Comparison of ENCODE assay signal across 12 mouse cellular contexts in the genomic region with DNA sequence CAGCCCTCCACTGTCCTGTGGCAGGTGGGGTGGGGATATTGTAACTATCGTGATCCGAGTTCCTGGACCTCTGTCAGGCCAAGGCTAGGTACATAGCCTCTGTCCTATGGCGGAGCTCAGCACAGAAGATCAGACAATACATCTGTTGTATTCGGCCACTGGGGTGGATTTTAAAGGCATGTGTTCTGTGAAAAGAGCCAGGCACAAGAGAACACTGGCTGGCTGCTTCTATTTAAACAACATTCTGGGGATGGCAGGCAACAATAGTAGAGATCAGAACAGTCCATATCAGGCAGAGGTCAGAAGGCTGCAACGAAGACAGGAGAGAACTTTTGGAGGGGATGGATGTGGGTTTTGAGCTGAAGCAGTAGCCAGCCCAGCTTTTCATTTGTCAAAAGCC. TPM values are rescaled to one million over a fixed set of nuclear protein-coding genes. Genes with fewer than 3 reads are reported as not detected.
A peak's percentile ranks its signal among the peaks of the same experiment; 100 is the strongest.
DNase-seq lines count a peak whose midpoint lies in the region; ATAC-seq and TF ChIP-seq lines count a peak whose summit lies in the region.
"Had no signal": no experiment of that assay in that cellular context is flagged by ENCODE, and none has a peak within 500 bp of the region (broad histone marks: within the 10 kb centered on the region; RNA-seq: fewer than 3 reads in every experiment).

No protein-coding gene starts in this region.

- in situ Hi-C loops in ES-E14 (cut with MboI; ENCODE audit: low sequenced_read_pairs in 2 of 2, unreplicated experiment in 2 of 2) = no loop called here

- ATAC-seq in heart, embryonic 13.5 days (ENCODE audit: extremely low read depth, insufficient number of reproducible peaks, low FRiP score, low TSS enrichment) = no peak
- ATAC-seq in forebrain, embryonic 13.5 days = peak; percentile 1; the same call in 1 of the 2 replicates
- no peak for ATAC-seq in midbrain, embryonic 14.5 days (ENCODE audit: low FRiP score, low TSS enrichment)

- WGBS in heart, embryonic 13.5 days = 49% methylated on average over 5 of the region's 5 CpGs
- 17% methylated on average over 5 of the region's 5 CpGs for WGBS in forebrain, embryonic 13.5 days
- 36% methylated on average over 5 of the region's 5 CpGs for WGBS in midbrain, embryonic 14.5 days

- H3K36me3 ChIP-seq in heart, embryonic 13.5 days = no peaks in the 10 kb centered on the region
- H3K36me3 ChIP-seq in ES-E14 (ENCODE audit: control insufficient read depth, insufficient read depth, low read length, poor library complexity, severe bottlenecking) = no peaks in the 10 kb centered on the region
- no peaks in the 10 kb centered on the region for H3K36me3 ChIP-seq in forebrain, embryonic 13.5 days (ENCODE audit: poor library complexity, severe bottlenecking)
- H3K36me3 ChIP-seq in midbrain, embryonic 14.5 days (ENCODE audit: control insufficient read depth, insufficient read depth, low read length) = no peaks in the 10 kb centered on the region

- peaks cover 60% of the 10 kb centered on the region for H3K27me3 ChIP-seq in heart, embryonic 13.5 days (replicated peaks)
- H3K27me3 ChIP-seq in forebrain, embryonic 13.5 days = peaks cover 44% of the 10 kb centered on the region
- H3K27me3 ChIP-seq in midbrain, embryonic 14.5 days (ENCODE audit: control insufficient read depth, insufficient read depth, low read length) = peaks cover 4% of the 10 kb centered on the region; the same call in 1 of the 2 replicates
- H3K27me3 ChIP-seq: CH12.LX had no signal

- no peak for DNase-seq in heart, adult 18-20 months
- no peak for DNase-seq in ES-E14 (ENCODE audit: low read depth, low spot score)
- DNase-seq in midbrain, embryonic 14.5 days = peak; percentile 20
- DNase-seq in urinary bladder, postnatal 36 days (ENCODE audit: low spot score in 2 of 2) = no peak
- no peak for DNase-seq in heart, adult 8-10 months (ENCODE audit: low spot score)
- DNase-seq in T-cell, adult 2 months (ENCODE audit: low spot score) = no peak

- H3K4me3 ChIP-seq in heart, embryonic 13.5 days = no peak overlapping the region
- H3K4me3 ChIP-seq in ES-E14 (ENCODE audit: insufficient read depth in 1 of 2, low read depth in 1 of 2, low read length in 2 of 2, poor library complexity in 1 of 2, severe bottlenecking in 1 of 2) = no peak overlapping the region
- 0 out of 2 replicates have a peak overlapping the region, but pooled peaks have one; percentile 49 for H3K4me3 ChIP-seq in forebrain, embryonic 13.5 days
- no peak overlapping the region for H3K4me3 ChIP-seq in midbrain, embryonic 14.5 days (replicated peaks; ENCODE audit: low read depth, low read length)

- H3K4me2 ChIP-seq in heart, embryonic 13.5 days = peak overlapping the region; percentile 78; the same call in 1 of the 2 replicates
- peak overlapping the region; percentile 77; the same call in 1 of the 2 replicates for H3K4me2 ChIP-seq in forebrain, embryonic 13.5 days
- peak overlapping the region; percentile 86 for H3K4me2 ChIP-seq in midbrain, embryonic 14.5 days (ENCODE audit: low read length)

- peak overlapping the region; percentile 74; the same call in 1 of the 2 replicates for H3K9ac ChIP-seq in heart, embryonic 13.5 days
- 0 out of 2 replicates have a peak overlapping the region, but pooled peaks have one; percentile 8 for H3K9ac ChIP-seq in ES-E14 (ENCODE audit: insufficient read depth, low read depth, low read length, poor library complexity, severe bottlenecking)
- H3K9ac ChIP-seq in forebrain, embryonic 13.5 days = 0 out of 2 replicates have a peak overlapping the region, but pooled peaks have one; percentile 31
- no peak overlapping the region for H3K9ac ChIP-seq in midbrain, embryonic 14.5 days (replicated peaks; ENCODE audit: low read length)
- H3K9ac ChIP-seq: liver, embryonic 14.5 days had no signal

- no peak overlapping the region for H3K27ac ChIP-seq in heart, embryonic 13.5 days (replicated peaks)
- no peak overlapping the region for H3K27ac ChIP-seq in ES-E14 (ENCODE audit: insufficient read depth, low read depth, low read length, poor library complexity, severe bottlenecking)
- H3K27ac ChIP-seq in forebrain, embryonic 13.5 days = peak overlapping the region; percentile 92; the same call in 1 of the 2 replicates
- H3K27ac ChIP-seq in midbrain, embryonic 14.5 days (replicated peaks; ENCODE audit: low read depth, low read length) = peak overlapping the region; percentile 92
- H3K27ac ChIP-seq: kidney, postnatal 0 days; liver, embryonic 14.5 days had no signal

- peaks cover 31% of the 10 kb centered on the region for H3K4me1 ChIP-seq in heart, embryonic 13.5 days
- peaks cover 0 to 21% of the 10 kb centered on the region in 2 experiments; a peak in 3 of 4 replicates for H3K4me1 ChIP-seq in ES-E14 (ENCODE audit: control insufficient read depth in 2 of 2, insufficient read depth in 2 of 2, low read length in 2 of 2, poor library complexity in 1 of 2)
- H3K4me1 ChIP-seq in forebrain, embryonic 13.5 days = peaks cover 33% of the 10 kb centered on the region
- peaks cover 20% of the 10 kb centered on the region for H3K4me1 ChIP-seq in midbrain, embryonic 14.5 days (ENCODE audit: control insufficient read depth, insufficient read depth, low read length)

- no peaks in the 10 kb centered on the region for H3K9me3 ChIP-seq in heart, embryonic 13.5 days
- no peaks in the 10 kb centered on the region for H3K9me3 ChIP-seq in ES-E14 (ENCODE audit: control insufficient read depth, insufficient read depth, low read depth, low read length)
- no peaks in the 10 kb centered on the region for H3K9me3 ChIP-seq in forebrain, embryonic 13.5 days (replicated peaks)
- no peaks in the 10 kb centered on the region for H3K9me3 ChIP-seq in midbrain, embryonic 14.5 days (ENCODE audit: control insufficient read depth, low read length)

TF ChIP-seq in ES-E14, 5 proteins besides CTCF, POLR2A, EP300 and RAD21:
- TF ChIP-seq MAFK (IDR thresholded peaks at IDR 0.05; ENCODE audit: insufficient read depth, low read depth, low read length) = no peak
- no peak for TF ChIP-seq HCFC1 (IDR thresholded peaks at IDR 0.05; ENCODE audit: borderline replicate concordance, insufficient read depth, low read length)
- no peak for TF ChIP-seq ZNF384 (IDR thresholded peaks at IDR 0.05; ENCODE audit: low read depth, low read length)
- no peak for TF ChIP-seq ZC3H11A (IDR thresholded peaks at IDR 0.05; ENCODE audit: borderline replicate concordance, low read depth, low read length)
- no peak for TF ChIP-seq CHD2 (IDR thresholded peaks at IDR 0.05; ENCODE audit: low read depth, low read length)
TF ChIP-seq in ES-E14: peak in this region for 0.

RNA-seq across cellular contexts. Expression of gene Pigz, which starts 1.4 kb away (rescaled TPM):
- 0.60 and 0.73 TPM in 2 replicates for polyA plus RNA-seq in heart, embryonic 13.5 days (2015; fragmentation: Nextera tagmentation; extraction: Ambion mirVana)
- 1 to 10 TPM; 2.2 to 3.5 TPM for total RNA-seq in heart, adult 18-20 months (2021)
- 0.42 and 0.71 TPM in 2 replicates for total RNA-seq in ES-E14 (2012; rRNA removed)
- 1.8 and 2.4 TPM in 2 replicates for polyA plus RNA-seq in forebrain, embryonic 13.5 days (2015; fragmentation: Nextera tagmentation; extraction: Ambion mirVana)
- polyA plus RNA-seq in midbrain, embryonic 14.5 days (2014; fragmentation: Nextera tagmentation; extraction: Ambion mirVana) = 2.0 and 3.1 TPM in 2 replicates
- total RNA-seq in heart, adult 8-10 months (2022) = 1 to 10 TPM; 4.2 to 7.8 (median 4.4) TPM
- total RNA-seq: adrenal gland, postnatal 25 days had no signal

RNA-seq across cellular contexts. Expression of gene 0610012G03Rik, which starts 16.0 kb away (rescaled TPM):
- 101 and 107 TPM in 2 replicates for polyA plus RNA-seq in heart, embryonic 13.5 days (2015; fragmentation: Nextera tagmentation; extraction: Ambion mirVana)
- total RNA-seq in heart, adult 18-20 months (2021) = 10 to 100 TPM; 74.8 to 79.2 TPM
- total RNA-seq in ES-E14 (2012; rRNA removed) = 27.5 and 27.8 TPM in 2 replicates
- polyA plus RNA-seq in forebrain, embryonic 13.5 days (2015; fragmentation: Nextera tagmentation; extraction: Ambion mirVana) = 99.7 and 103 TPM in 2 replicates
- polyA plus RNA-seq in midbrain, embryonic 14.5 days (2014; fragmentation: Nextera tagmentation; extraction: Ambion mirVana) = 115 and 132 TPM in 2 replicates
- total RNA-seq in heart, adult 8-10 months (2022) = 10 to 100 TPM; 61.6 to 83.0 (median 78.3) TPM

RNA-seq across cellular contexts. Expression of gene Ncbp2, which starts 16.1 kb away (rescaled TPM):
- 66.7 and 74.1 TPM in 2 replicates for polyA plus RNA-seq in heart, embryonic 13.5 days (2015; fragmentation: Nextera tagmentation; extraction: Ambion mirVana)
- 10 to 100 TPM; 24.8 to 26.4 TPM for total RNA-seq in heart, adult 18-20 months (2021)
- 82.0 and 84.4 TPM in 2 replicates for total RNA-seq in ES-E14 (2012; rRNA removed)
- polyA plus RNA-seq in forebrain, embryonic 13.5 days (2015; fragmentation: Nextera tagmentation; extraction: Ambion mirVana) = 121 TPM in 2 replicates
- polyA plus RNA-seq in midbrain, embryonic 14.5 days (2014; fragmentation: Nextera tagmentation; extraction: Ambion mirVana) = 99.9 and 104 TPM in 2 replicates
- total RNA-seq in heart, adult 8-10 months (2022) = 10 to 100 TPM; 22.6 to 26.4 (median 24.9) TPM

RNA-seq across cellular contexts. Expression of gene Meltf, which starts 53.6 kb away (rescaled TPM):
- polyA plus RNA-seq in heart, embryonic 13.5 days (2015; fragmentation: Nextera tagmentation; extraction: Ambion mirVana) = 0.04 and 0.05 TPM in 2 replicates
- under 1 TPM in 1 of 2 experiments, not detected in 1; 0.08 TPM for total RNA-seq in heart, adult 18-20 months (2021)
- total RNA-seq in ES-E14 (2012; rRNA removed) = 0.40 and 0.58 TPM in 2 replicates
- polyA plus RNA-seq in forebrain, embryonic 13.5 days (2015; fragmentation: Nextera tagmentation; extraction: Ambion mirVana) = 0.09 and 0.16 TPM in 2 replicates
- 0.17 and 0.22 TPM in 2 replicates for polyA plus RNA-seq in midbrain, embryonic 14.5 days (2014; fragmentation: Nextera tagmentation; extraction: Ambion mirVana)
- not detected for total RNA-seq in heart, adult 8-10 months (2022)
- total RNA-seq: adrenal gland, postnatal 25 days had no signal

Comparison
In these comparisons a context has a peak if more than half of its experiments do, and no peak if none do; other contexts are left out.
1. H3K27ac ChIP-seq: peak in forebrain, embryonic 13.5 days (single experiment) and midbrain, embryonic 14.5 days (single experiment); none in heart, embryonic 13.5 days (single experiment) and ES-E14 (single experiment).
2. Peak in every context shown above with its lines, with median percentiles within 50 percentile points of each other: H3K4me2 ChIP-seq.